ENCODE assay signal across 26 mouse cellular contexts in genomic region chr1:172441935-172442445, GRCm38 (mm10). TPM values are rescaled to one million over a fixed set of nuclear protein-coding genes. Genes with fewer than 3 reads are reported as not detected.
DNase-seq lines count a peak whose midpoint lies in the region; ATAC-seq and TF ChIP-seq lines count a peak whose summit lies in the region.
"Had no signal": no experiment of that assay in that cellular context is flagged by ENCODE, and none has a peak within 500 bp of the region (broad histone marks: within the 10 kb centered on the region; RNA-seq: fewer than 3 reads in every experiment).

No protein-coding gene starts in this region.

- WGBS in heart, adult 2 months, result 88% methylated on average over 9 of the region's 9 CpGs
- 72% methylated on average over 9 of the region's 9 CpGs for WGBS in stomach, embryonic 15.5 days

- H3K27me3 ChIP-seq in heart, adult 2 months (ENCODE audit: control insufficient read depth, insufficient read depth, low read length), result no peaks in the 10 kb centered on the region
- H3K27me3 ChIP-seq in stomach, embryonic 15.5 days (replicated peaks), result no peaks in the 10 kb centered on the region
- H3K27me3 ChIP-seq: CH12.LX; hindbrain, embryonic 12.5 days; hindbrain, embryonic 15.5 days; Patski had no signal

- H3K79me2 ChIP-seq in heart, adult 2 months (replicated peaks; ENCODE audit: control insufficient read depth, insufficient read depth, low read length), result no peaks in the 10 kb centered on the region

- no peak overlapping the region for H3K4me3 ChIP-seq in heart, adult 2 months
- H3K4me3 ChIP-seq in stomach, embryonic 15.5 days (replicated peaks), result no peak overlapping the region
- H3K4me3 ChIP-seq: gastrocnemius, adult 2 months; hindbrain, embryonic 12.5 days; hindbrain, embryonic 15.5 days had no signal

- intact Hi-C loops in heart, adult 2 months (cut with DNase I), result no loop called here

- TF ChIP-seq EP300 in heart, adult 2 months (IDR thresholded peaks at IDR 0.05; ENCODE audit: insufficient read depth, low read depth, low read length), result no peak

- no peaks in the 10 kb centered on the region for H3K9me3 ChIP-seq in stomach, embryonic 15.5 days
- H3K9me3 ChIP-seq: G1E; hindbrain, embryonic 12.5 days; hindbrain, embryonic 15.5 days had no signal

- TF ChIP-seq POLR2A in heart, adult 2 months (IDR thresholded peaks at IDR 0.05; ENCODE audit: insufficient read depth, low read depth, low read length), result no peak

- H3K27ac ChIP-seq in heart, adult 2 months, result no peak overlapping the region
- H3K27ac ChIP-seq in stomach, embryonic 15.5 days, result peak overlapping the region; percentile 53; the same call in 1 of the 2 replicates
- H3K27ac ChIP-seq: gastrocnemius, adult 2 months; hindbrain, embryonic 12.5 days; hindbrain, embryonic 15.5 days had no signal

- no peak overlapping the region for H3K4me2 ChIP-seq in stomach, embryonic 15.5 days
- H3K4me2 ChIP-seq: hindbrain, embryonic 12.5 days; hindbrain, embryonic 15.5 days had no signal

- H3K36me3 ChIP-seq in heart, adult 2 months (ENCODE audit: control insufficient read depth, insufficient read depth, low read length), result no peaks in the 10 kb centered on the region
- H3K36me3 ChIP-seq in stomach, embryonic 15.5 days, result no peaks in the 10 kb centered on the region
- H3K36me3 ChIP-seq: G1E; hindbrain, embryonic 12.5 days; hindbrain, embryonic 15.5 days had no signal

- H3K4me1 ChIP-seq in heart, adult 2 months (ENCODE audit: control insufficient read depth, insufficient read depth, low read length), result no peaks in the 10 kb centered on the region
- no peaks in the 10 kb centered on the region for H3K4me1 ChIP-seq in stomach, embryonic 15.5 days
- H3K4me1 ChIP-seq: hindbrain, embryonic 12.5 days; hindbrain, embryonic 15.5 days had no signal

- ATAC-seq in stomach, embryonic 15.5 days (ENCODE audit: insufficient read depth, low FRiP score, low read depth), result no peak
- ATAC-seq: forebrain, embryonic 14.5 days; forebrain, postnatal 0 days; Patski had no signal

- DNase-seq in heart, adult 11 months, result peak; percentile 69
- no peak for DNase-seq in heart, adult 2 months
- peak; percentile 35 for DNase-seq in urinary bladder, postnatal 14 days (ENCODE audit: low spot score)
- DNase-seq in urinary bladder, postnatal 25 days (ENCODE audit: low spot score), result no peak
- DNase-seq in liver, result no peak
- no peak for DNase-seq in right cerebral cortex, postnatal 10 days (ENCODE audit: low spot score in 2 of 2)
- DNase-seq: adrenal gland, adult 2 months; adrenal gland, postnatal 14 days; B cell, adult 2 months; cerebellum, adult 11 months; cerebellum, adult 2 months; cerebellum, adult 9-11 months; cerebellum, postnatal 25 days; embryo, embryonic 11 days; forebrain, postnatal 0 days; gastrocnemius, adult 2 months; gastrocnemius, postnatal 25 days had no signal

- no peak overlapping the region for H3K9ac ChIP-seq in heart, adult 2 months (ENCODE audit: low read depth, low read length)
- H3K9ac ChIP-seq in stomach, embryonic 15.5 days, result no peak overlapping the region
- H3K9ac ChIP-seq: forebrain, postnatal 0 days; hindbrain, embryonic 12.5 days; hindbrain, embryonic 15.5 days had no signal

- no peak for TF ChIP-seq CTCF in heart, adult 2 months (IDR thresholded peaks at IDR 0.05)

RNA-seq across cellular contexts. Expression of gene Slamf9, which starts 33.2 kb away (rescaled TPM):
- total RNA-seq in heart, adult 2 months (2021), result 1 to 10 TPM; 1.2 to 2.3 TPM
- 6.8 and 7.0 TPM in 2 replicates for polyA plus RNA-seq in heart, adult 2 months (2012; rRNA removed)
- polyA plus RNA-seq in stomach, embryonic 15.5 days (2015; fragmentation: Nextera tagmentation; extraction: Ambion mirVana), result 0.79 and 1.0 TPM in 2 replicates
- total RNA-seq: G1E; granulocyte monocyte progenitor cell, adult 5-6 weeks; hematopoietic stem cell, adult 5-6 weeks had no signal
- polyA plus RNA-seq: G1E had no signal

RNA-seq across cellular contexts. Expression of gene Igsf9, which starts 39.6 kb away (rescaled TPM):
- under 1 TPM; 0.36 to 0.47 TPM for total RNA-seq in heart, adult 2 months (2021)
- polyA plus RNA-seq in heart, adult 2 months (2012; rRNA removed), result 2.1 and 3.8 TPM in 2 replicates
- polyA plus RNA-seq in stomach, embryonic 15.5 days (2015; fragmentation: Nextera tagmentation; extraction: Ambion mirVana), result 49.0 and 50.1 TPM in 2 replicates
- total RNA-seq: granulocyte monocyte progenitor cell, adult 5-6 weeks had no signal
- polyA plus RNA-seq: G1E had no signal

RNA-seq across cellular contexts. Expression of gene Tagln2, which starts 57.9 kb away (rescaled TPM):
- 10 to 100 TPM; 65.5 to 77.8 TPM for total RNA-seq in heart, adult 2 months (2021)
- 131 and 152 TPM in 2 replicates for polyA plus RNA-seq in heart, adult 2 months (2012; rRNA removed)
- polyA plus RNA-seq in stomach, embryonic 15.5 days (2015; fragmentation: Nextera tagmentation; extraction: Ambion mirVana), result 341 and 366 TPM in 2 replicates

Comparison
In these comparisons a context has a peak if more than half of its experiments do, and no peak if none do; other contexts are left out.
1. DNase-seq: peak in heart, adult 11 months (single experiment) and urinary bladder, postnatal 14 days (single experiment); none in heart, adult 2 months (0 of 2), urinary bladder, postnatal 25 days (single experiment), liver (single experiment) and right cerebral cortex, postnatal 10 days (0 of 2).
2. RNA of gene Igsf9, which starts 39.6 kb away (polyA plus RNA-seq): 49.0 to 50.1 TPM in stomach, embryonic 15.5 days; 2.1 to 3.8 TPM in heart, adult 2 months; every median in the first group is over 10 times any median in the second.